Mouse (Mus musculus) 416B (cell line): ENCODE results near the gene Ntn3.

Experiments used
- DNase-seq: peaks from one replicate; pipeline ENCODE4 v3.0.0; 2011; ENCODE audit warnings: low read depth

Ntn3 gene

DNA sequence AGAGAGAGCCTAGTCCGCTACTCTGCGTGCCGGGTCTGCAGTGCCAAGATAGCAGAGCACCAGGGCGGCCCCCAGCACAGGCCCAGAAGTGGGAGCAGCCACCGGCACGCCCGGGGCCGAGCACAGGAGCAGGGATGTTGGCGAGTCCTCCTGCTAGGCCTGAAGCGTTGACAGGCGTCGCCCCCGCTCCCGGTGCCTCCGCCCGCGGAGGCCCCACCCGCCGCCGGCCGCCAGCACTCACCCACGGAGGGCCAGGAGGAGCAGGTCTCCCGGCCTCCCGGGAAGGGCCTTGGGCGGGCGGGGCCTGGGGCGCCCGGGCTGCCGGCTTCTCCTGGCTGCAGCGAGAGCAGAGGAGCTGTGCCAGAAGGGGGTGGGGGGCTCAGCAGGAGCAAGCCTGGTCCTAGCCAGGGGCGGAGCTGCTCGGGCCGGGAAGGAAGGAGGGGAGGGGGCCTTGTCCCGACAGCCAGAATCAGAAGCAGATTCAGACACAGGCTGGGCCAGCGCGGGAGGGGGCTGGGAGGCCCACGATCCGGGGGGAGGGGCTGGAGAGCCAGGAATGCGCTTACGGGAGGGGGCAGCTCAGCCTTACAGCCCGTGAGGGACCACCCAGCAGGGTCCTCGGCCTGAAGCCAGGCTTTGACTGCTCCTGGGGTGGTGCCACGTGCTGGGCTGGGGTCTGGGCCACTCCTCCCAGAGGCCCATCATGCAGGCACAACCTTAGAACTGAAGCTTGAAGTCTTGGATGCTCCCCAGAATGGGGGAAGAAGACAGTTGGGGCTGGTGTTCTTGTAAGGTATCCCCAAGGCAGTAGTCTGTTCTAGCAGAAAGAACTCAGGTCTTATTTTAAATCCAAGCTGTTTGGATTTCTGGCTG lies at the start of gene Ntn3:
Gene Ntn3, minus strand, starts transcription at position 489 of the 873 bp plus-strand sequence.
- DNase-seq, result no peak

DNA sequence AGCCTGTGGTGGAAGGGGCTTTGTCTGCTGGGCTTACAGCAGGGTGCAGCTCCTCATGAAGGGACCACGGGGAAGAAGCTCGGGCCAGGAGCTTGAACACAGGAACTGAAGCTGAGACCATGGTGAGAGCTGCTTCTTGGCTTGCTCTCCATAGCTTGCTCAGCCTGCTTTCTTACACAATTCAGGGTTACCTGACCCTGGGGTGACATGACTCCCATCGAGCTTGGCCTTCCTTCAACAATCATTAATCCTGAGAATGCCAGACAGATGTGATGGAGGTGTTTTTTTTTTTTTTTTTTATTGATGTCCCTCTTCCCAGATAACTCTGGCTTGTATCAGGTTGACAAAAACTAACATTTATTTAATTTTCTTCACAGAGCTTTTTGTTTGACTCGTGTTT lies 49.6 kb upstream of the Ntn3 start:
- DNase-seq, result no peak

GRCm38 (mm10) chr17:24252329-24252728 lies 43.0 kb upstream of the Ntn3 start:
- no peak for DNase-seq

GRCm38 (mm10) chr17:24251320-24252069 lies 42.2 kb upstream of the Ntn3 start, which contains the start of gene Ccnf:
TSS of gene Ccnf (minus strand) at chr17:24251484.
- DNase-seq, result peak; percentile 99

- DNase-seq, result no peak
Observed at GRCm38 (mm10) chr17:24250988-24251319, 41.6 kb upstream of the Ntn3 start.

- DNase-seq, result peak; percentile 32
Observed at GRCm38 (mm10) chr17:24248641-24249040, 39.3 kb upstream of the Ntn3 start.

- DNase-seq, result peak; percentile 35
Observed at GRCm38 (mm10) chr17:24244061-24244460, 34.7 kb upstream of the Ntn3 start.

DNA sequence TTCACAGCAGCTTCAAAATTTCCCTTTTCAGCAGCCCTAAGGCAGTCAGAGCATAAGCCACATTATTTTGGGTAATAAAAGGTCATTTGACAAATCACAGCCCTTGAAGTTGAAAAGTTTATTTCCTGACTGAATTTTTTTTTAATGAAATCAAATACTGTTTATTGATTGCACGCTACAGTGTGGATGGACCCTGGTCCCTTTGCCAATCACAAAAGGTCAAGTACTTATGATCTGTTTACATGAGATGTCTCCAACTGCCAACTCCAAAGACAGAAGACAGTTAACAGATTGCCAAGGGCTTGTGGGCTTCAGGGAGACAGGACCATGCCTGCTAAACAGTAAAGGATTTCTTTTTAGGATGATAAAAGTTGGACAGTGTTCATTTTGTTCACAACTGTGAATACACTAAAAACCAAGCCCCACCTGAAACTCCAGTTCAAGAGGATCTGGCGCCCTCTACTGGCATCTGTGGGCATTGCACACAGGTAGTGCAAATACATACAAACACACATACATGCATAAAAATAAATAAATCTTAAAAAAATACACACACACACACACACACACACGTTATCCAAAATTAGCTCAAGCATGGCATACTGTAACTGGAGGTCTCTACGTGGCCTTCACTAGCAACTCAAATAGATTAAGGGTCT lies 34.1 kb upstream of the Ntn3 start:
- peak; percentile 46 for DNase-seq

GRCm38 (mm10) chr17:24236921-24237320 lies 27.6 kb upstream of the Ntn3 start:
- no peak for DNase-seq

DNA sequence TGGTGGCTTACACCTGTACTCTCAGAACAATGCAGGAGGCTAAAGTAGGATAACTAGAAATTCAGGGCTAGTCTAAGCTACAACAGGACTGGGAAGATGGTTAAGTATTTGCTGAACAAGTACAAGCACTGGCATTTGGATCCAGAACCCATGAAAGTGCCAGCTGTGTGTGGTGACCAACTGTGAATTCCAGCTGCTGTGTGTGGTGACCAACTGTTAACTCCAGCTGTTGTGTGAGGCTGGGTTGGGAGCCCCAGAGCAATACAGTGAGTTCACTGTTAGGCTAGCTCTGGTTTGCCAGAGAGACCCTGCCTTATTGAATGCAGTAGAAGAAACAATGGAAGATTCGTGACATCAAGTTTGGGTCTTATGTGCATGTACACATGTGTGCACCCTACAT lies 27.1 kb upstream of the Ntn3 start:
- DNase-seq, result no peak

DNA sequence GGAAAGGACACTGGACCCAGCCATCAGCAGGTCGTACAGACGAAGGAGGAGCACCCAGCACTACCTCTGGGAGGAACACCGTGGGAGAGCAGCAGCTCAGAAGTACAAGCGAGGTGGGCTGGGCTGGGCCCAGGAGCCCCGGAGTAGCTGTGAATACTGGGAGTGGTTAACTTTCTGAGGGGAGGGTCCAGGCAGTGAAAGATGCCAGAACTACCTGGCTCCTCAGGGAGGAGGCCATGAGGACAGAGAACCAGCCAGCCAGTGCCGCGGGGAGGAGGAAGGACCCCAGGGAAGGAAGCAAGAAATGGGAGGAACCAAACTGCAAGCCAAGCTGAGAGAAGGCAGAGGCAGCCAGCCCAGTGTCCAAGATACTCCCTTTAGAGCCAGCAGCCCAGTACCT lies 18.6 kb upstream of the Ntn3 start:
- no peak for DNase-seq

DNA sequence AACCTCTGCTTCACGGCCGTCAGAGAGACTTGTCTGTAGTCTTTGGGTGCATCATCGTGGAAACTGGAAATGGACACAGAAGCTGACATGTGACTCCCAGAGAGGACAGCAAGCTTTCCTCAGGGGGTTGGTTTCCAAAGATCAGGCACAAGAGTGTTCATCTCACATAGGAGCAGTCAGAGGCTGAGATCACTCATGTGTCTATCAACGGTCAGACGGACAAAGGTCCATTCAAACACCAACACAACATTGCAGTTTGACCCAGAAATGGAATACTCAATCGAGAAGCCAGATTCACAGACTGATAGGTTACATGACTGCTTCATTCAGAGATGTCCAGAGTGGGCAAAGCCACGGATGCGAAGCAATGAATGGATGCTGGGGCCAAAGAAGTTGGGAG lies 17.4 kb upstream of the Ntn3 start:
- no peak for DNase-seq

DNA sequence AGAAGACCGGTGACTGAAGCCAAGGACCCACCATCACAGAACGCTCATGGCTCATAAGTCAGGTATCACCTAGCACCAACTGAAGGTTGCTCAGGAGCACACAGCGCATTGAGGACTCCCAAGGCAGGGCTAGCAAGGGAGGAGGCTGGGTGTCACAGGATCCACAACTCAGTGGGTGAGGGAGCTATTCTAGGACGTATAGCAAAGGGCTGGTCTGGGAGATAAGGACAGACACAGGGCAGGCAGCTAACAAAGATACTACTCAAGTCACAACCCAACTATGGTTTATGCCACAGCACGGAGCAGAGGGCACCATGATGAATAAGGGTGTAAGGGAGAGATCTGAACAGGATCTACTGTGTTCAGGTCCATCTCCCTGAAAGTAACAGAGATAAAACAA lies 16.5 kb upstream of the Ntn3 start:
- no peak for DNase-seq

GRCm38 (mm10) chr17:24224741-24225140 lies 15.4 kb upstream of the Ntn3 start:
- no peak for DNase-seq

DNA sequence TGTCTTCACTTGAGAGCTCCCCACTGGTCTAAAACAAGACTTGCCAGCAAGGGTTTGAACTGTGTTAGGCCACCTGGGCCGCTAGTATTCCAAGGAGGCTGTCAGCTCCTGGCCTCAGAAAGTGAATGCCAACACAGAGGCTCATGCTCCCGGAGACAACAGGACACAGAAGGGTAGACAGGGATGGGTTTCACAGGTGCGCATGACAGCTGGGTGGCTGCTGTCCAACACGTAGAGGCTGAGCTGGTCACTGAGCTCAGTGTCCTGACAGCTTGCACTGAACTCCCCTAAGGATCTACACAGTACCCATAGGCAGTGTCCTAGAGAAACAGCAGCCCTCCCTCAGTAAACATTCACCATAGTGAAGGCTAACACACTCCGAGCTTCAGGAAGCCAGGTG lies 14.2 kb upstream of the Ntn3 start:
- no peak for DNase-seq

DNA sequence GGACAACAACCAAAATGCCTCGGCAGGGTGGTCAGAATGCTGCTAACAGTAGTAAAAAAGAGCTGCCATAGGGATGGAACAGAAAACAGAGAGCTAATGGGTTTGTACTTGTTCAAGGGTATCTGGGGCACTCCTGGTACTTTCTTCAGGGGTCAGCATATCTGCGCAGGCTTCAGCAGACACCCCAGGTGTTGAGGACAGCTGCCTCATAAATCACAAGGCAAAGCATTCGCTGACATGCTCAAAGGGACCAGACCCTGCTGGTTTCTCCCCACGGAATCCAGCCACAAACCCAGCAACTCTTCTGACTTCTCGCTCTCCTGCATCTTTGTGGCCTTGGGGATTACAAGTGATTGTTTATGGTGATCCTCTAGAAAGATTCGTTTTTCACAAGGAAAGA lies 13.3 kb upstream of the Ntn3 start:
- no peak for DNase-seq

DNA sequence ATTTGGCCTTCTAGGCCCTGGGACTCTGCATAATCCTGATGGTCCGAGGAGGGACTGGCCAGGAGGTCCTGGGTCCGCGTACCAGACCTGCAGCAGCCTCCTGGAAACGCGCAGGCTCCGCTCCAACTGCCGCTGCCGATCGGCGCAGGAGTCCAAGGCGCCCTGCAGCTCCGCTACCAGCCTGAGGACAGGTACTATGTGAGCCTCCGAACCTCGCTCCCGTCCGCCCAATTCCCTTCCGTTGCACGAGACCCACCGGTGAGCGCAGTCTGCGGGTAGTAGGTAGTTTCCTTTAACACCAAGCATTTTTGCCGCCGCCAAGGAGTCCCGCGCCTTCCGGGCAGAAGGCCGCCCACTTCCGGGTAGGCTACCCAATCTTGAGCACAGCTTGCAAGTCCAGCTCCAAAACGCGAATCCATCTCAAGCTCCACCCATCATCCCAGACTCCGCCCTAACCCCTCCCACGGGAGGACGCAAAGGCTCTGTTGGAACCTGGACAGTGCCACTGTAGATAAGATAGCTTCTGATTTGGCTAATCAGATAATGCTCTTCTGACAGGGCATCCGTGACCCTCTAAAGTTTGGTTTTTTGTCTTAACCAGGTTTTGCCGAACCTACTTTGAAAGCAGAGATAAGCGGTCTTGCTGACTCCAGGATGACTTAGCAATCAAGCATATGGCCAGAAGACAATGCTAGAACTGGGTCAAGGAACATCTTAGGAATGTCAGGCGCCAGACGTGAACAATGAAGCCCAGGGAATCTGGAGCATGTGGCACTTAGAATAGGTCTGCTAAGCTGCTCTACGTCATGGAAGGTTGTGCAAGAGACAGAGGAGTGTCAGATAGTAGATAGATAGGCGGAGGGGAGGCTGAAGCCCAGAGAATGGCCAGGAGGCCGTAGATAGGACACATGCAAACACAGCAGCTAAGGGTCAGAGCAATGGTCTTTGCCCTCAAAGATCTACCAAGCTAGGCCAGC lies 11.4 kb upstream of the Ntn3 start, which contains the start of gene Tedc2:
Gene Tedc2, minus strand, starts transcription at position 417 of the 977 bp plus-strand sequence.
- DNase-seq, result peak; percentile 98

DNA sequence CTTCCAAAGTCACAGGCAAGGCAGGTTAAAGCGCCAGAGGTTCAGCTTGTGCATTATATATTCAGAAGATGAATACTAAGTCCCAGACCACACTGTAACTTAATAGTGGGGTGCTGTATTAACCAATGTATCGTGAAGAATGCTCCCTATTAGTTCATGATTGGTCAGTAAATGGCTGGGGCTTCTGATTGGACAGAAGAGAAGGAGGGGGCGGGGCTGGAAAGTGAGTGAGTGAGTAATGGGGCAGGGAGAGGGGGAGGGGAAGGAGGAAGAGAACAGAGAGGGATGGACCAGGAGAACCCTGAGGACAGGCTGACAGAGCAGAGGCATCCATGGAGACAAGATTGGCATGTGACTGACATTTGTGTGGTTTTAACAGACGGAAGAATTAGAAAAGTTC lies 7.5 kb upstream of the Ntn3 start:
- peak; percentile 60 for DNase-seq

- DNase-seq, result no peak
Observed at GRCm38 (mm10) chr17:24213186-24213585, 3.9 kb upstream of the Ntn3 start.

GRCm38 (mm10) chr17:24212441-24213018 lies 3.2 kb upstream of the Ntn3 start:
- DNase-seq, result no peak
